Mouse (Mus musculus): Measurements from ENCODE around the gene Rassf1. TPM values are rescaled to one million over a fixed set of nuclear protein-coding genes. Genes with fewer than 3 reads are reported as not detected.

Rassf1 gene
- total RNA-seq, 1 experiment from 2014 or later, result 78.2 TPM

- no peak for ATAC-seq (ENCODE audit: extremely low read depth, insufficient number of reproducible peaks, low FRiP score, poor library complexity, severe bottlenecking)
Measured at GRCm38 (mm10) chr9:107575579-107576356, 24.4 kb downstream of the Rassf1 start.

DNA sequence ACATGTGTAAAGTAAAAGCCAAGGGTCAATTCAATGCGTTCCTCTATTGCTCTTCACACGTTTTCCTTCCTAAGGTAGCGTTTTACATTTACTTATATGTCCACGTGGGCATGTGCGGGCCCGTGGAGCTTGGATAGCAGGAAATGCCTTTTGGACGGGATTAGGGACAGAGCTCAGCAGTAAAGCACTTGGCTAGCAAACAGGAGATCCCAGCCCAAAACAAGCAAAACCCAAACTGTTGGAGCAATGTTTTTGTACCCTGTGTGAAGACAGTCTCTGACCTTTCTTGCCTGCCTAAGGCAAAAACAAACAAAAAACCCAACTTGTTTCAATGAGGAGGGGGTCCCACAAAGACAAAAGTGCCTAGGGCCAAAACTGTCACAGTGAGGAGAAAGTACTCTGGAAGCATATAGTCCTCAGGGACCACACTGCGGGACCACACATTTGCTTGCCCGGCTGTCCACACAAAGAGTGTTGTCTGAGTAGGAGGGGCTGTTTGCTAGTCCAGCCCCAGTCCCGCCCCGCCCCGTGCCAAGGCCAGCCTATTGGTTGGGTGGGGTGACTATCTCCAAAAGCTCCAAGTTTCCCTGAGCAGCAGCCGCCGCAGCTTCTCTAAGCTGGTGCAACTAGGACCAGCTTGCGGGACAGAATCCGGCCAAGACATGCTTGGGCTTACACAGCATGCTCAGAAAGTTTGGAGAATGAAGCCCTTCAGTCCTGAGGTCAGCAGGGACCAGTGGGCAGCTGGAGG is 25.2 kb downstream of the Rassf1 start, which contains the start of gene Hyal1:
Gene Hyal1 (plus strand): TSS at position 571 of the 751 bp plus-strand sequence.
- no peak for ATAC-seq (ENCODE audit: extremely low read depth, insufficient number of reproducible peaks, low FRiP score, poor library complexity, severe bottlenecking)

DNA sequence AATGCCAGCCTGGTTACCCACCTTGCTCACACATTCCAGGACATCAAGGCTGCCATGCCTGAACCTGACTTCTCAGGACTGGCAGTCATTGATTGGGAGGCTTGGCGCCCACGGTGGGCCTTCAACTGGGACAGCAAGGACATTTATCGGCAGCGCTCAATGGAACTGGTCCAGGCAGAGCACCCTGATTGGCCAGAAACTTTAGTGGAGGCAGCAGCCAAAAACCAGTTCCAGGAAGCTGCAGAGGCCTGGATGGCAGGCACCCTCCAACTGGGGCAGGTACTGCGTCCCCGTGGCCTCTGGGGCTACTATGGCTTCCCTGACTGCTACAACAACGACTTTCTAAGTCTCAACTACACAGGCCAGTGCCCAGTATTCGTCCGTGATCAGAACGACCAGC is 26.5 kb downstream of the Rassf1 start:
- ATAC-seq (ENCODE audit: extremely low read depth, insufficient number of reproducible peaks, low FRiP score, poor library complexity, severe bottlenecking), result no peak

DNA sequence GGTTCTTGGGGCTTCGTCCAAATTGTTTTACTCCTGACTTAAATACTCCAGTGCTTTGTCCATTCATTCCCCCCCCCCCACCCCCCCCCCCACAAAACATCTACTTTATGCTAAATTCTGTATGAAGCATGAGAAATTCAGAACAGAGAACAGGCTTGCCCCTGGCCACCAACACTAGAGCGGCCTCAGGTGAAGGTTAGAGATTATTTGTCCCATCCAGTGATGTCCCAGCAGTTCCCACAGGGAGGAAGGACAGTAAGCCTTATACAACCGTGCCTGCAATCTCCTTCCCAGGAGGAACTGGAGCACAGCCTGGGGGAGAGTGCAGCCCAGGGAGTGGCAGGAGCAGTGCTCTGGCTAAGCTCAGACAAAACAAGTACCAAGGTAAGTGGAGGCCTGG is 27.2 kb downstream of the Rassf1 start, which contains the start of gene Naa80:
Gene Naa80 (plus strand): TSS at position 301 of the 400 bp plus-strand sequence.
- ATAC-seq (ENCODE audit: extremely low read depth, insufficient number of reproducible peaks, low FRiP score, poor library complexity, severe bottlenecking), result no peak

DNA sequence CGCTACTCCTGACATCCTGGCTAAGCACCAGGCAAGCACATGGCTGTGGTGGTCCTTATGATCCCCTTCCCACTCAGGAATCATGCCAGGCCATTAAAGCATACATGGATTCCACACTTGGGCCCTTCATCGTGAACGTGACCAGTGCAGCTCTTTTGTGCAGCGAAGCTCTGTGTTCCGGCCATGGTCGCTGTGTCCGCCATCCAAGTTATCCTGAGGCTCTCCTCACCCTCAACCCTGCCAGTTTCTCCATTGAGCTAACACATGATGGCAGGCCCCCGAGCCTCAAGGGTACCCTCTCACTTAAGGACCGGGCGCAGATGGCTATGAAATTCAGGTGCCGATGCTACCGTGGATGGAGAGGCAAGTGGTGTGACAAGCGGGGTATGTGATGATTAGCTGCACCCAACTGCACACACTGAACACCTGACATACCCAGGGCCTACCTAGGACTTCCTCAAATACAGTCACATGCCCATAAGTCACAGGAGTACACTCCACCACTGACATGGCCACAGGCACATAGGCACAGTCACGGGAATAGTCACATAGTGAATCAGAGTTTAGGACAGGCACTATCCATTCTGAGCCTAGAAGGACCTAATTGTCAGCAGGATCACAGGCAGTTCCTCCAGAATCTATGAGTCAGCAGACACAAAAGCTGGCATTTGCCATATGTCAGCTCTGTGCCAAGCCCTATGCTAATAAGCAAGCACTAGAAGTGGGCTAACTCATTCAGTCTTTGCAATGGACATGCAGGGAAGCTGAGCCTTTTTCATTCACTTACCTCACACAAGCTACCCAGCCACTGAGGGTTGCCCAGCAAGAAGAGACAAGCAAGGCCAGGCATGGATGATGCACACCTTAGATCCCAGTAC is 27.9 kb downstream of the Rassf1 start:
- no peak for ATAC-seq (ENCODE audit: extremely low read depth, insufficient number of reproducible peaks, low FRiP score, poor library complexity, severe bottlenecking)

DNA sequence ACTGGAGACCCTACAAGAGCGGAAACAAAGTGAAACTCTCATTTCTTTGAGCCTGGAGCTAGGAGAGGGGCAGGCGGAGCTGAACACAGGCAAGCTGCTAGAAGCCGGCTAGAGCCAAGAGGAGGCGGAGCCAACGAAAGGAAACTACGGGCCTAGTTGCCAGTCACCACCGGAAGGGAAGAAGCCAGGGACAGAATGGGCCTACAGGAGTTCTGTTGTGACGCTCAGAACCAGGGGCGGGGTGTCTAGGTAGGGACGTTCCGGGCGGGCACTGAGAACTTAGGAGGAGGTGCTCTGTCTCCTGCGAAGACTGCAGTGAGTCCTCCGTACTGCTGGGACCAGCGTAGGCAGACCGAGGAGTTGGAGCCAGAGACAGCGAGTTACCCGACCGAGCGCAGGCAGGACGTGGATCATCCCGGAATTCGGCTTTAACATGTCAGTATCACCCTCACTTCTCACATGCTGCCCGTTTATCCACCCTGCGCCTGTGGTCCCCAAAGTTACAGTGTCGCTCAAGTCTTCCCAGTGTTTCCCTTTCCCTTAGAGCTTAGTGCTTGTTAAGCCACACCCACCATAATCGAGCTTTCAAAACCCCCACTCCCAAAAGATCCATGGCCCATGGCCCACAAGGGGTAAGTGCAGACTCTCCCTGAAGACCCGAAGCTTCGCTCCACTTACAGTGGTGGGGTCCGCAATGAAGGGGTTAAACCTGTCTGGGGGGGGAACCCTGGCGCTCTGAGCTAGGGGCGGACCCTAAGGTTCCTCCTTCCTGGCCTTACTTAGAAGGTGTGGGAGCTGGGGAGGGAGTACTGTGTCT is 29.4 kb downstream of the Rassf1 start, which contains the start of gene Hyal3:
Gene Hyal3 (plus strand): TSS at position 318 of the 817 bp plus-strand sequence.
- ATAC-seq (ENCODE audit: extremely low read depth, insufficient number of reproducible peaks, low FRiP score, poor library complexity, severe bottlenecking), result peak; percentile 83

DNA sequence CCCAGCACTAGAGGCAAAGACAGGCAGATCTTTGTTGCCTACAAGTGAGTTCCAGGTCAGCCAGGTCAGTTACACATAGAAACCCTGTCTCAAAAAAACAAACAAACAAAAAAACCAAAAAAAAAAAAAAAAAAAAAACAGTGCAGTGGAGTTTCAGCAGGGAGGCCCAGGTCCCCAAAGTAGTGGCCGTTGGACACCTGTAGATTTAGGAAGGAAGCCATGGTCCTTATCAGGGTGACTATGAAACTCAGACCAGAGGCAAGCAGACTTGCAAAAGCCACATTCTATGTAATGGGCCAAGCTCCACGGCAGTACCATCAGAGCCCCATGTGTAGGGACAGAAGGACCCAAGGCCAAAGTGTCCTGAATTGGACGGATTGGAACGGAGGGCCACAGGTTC is 30.2 kb downstream of the Rassf1 start:
- no peak for ATAC-seq (ENCODE audit: extremely low read depth, insufficient number of reproducible peaks, low FRiP score, poor library complexity, severe bottlenecking)

DNA sequence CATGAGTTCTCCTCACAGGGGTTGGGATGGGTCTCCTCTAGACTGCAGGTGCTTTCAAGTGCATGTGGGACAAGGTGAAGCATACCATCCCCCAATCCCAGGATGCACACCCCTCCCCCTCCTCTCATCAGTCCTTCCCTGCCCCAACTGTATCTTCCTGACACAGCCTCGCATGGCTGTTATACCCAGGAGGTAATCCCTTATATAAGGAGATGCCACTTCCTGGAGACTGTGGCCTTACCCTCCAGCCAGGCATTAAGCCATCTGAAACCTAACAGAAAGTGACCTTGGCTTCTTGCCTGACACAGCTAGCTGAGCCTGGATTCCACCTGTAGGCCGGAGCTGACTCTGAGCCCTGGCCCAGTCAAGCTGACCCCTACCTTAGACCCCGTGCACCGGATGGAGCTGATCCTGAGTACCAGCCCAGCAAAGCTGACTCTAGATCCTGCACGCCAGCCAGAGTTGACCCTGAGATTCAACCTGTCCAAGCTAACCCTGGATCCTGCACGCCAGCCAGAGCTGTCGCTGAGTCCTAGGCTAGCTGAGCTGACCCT is 31.2 kb downstream of the Rassf1 start:
- ATAC-seq (ENCODE audit: extremely low read depth, insufficient number of reproducible peaks, low FRiP score, poor library complexity, severe bottlenecking), result no peak

- ATAC-seq (ENCODE audit: extremely low read depth, insufficient number of reproducible peaks, low FRiP score, poor library complexity, severe bottlenecking), result no peak
Measured at GRCm38 (mm10) chr9:107583174-107583573, 31.8 kb downstream of the Rassf1 start.

GRCm38 (mm10) chr9:107586504-107586903 is 35.1 kb downstream of the Rassf1 start:
- no peak for ATAC-seq (ENCODE audit: extremely low read depth, insufficient number of reproducible peaks, low FRiP score, poor library complexity, severe bottlenecking)

DNA sequence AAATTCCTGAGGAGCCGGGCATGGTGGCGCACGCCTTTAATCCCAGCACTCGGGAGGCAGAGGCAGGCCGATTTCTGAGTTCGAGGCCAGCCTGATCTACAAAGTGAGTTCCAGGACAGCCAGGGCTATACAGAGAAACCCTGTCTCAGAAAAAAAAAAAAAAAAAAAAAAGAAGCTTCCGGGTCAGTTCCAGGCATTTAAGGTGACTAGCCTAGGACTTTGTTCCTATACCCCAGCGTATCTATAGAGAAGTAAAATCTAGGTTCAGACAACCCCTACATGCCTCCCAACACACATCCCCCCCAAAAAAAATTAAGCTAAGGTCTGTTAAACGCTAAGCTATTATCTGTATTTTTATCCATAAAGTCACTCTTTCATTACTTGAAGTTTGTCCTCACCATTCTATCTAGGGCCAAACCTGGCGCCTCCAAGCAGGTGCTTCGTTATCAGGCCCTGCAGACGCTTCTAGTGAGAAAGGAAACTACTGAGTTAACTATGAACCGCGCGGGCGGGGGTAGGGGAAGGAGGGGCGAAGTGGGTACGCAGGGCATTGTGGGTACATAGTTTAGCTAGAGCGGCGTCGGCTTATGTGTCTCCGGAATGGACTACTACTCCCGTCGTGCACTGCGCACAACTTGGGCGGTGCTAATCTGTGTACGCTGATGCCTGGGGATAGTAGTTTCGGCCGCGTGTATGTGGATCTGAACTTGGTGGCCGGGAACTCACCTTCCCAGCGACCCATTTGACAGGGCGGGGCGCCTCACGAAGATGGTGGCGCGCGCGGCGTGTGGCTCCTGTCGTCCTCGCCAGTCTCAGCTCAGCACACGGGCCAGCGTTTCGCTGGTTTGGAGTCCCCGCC is 35.8 kb downstream of the Rassf1 start, which contains the start of gene Ifrd2:
Gene Ifrd2 (plus strand): TSS at position 669 of the 859 bp plus-strand sequence.
- peak; percentile 96 for ATAC-seq (ENCODE audit: extremely low read depth, insufficient number of reproducible peaks, low FRiP score, poor library complexity, severe bottlenecking)

DNA sequence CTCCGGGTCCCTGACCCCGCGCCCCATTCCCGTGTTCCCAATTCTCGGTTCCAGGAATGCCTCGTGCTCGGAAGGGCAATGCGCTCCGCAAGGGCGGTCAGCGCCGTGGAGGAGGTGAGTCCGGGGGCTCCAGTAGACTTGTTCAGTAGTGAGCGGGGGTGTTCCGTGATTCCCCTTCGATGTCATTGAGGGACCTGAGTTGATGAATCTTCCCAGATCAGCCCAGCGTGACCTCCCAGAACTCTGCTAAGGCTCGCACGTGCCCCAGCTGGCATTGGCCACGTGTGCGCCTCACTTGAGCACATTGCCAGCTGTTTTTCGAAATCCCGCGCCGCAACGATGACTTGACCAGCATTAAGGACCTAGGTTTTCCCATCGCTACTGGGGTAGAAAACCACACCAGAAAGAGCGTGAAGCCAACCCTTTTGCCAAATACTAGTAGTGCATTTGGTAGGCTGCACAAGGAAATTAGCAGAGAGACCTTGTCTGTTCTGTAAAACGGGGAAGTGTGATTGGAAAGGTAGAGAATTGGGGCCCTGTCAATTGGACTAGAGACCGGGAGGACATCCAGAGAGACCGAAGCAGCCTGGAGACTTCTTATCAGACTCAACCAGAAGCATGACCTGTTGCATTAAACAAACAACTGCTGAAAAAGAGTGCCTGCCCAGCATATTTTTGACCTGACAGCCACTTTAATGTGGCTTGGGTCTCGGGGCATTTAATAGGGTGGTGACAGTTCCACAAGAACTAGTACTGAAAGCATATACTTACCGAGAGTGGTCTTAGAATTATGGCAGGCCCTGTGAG is 36.7 kb downstream of the Rassf1 start:
- ATAC-seq (ENCODE audit: extremely low read depth, insufficient number of reproducible peaks, low FRiP score, poor library complexity, severe bottlenecking), result no peak

DNA sequence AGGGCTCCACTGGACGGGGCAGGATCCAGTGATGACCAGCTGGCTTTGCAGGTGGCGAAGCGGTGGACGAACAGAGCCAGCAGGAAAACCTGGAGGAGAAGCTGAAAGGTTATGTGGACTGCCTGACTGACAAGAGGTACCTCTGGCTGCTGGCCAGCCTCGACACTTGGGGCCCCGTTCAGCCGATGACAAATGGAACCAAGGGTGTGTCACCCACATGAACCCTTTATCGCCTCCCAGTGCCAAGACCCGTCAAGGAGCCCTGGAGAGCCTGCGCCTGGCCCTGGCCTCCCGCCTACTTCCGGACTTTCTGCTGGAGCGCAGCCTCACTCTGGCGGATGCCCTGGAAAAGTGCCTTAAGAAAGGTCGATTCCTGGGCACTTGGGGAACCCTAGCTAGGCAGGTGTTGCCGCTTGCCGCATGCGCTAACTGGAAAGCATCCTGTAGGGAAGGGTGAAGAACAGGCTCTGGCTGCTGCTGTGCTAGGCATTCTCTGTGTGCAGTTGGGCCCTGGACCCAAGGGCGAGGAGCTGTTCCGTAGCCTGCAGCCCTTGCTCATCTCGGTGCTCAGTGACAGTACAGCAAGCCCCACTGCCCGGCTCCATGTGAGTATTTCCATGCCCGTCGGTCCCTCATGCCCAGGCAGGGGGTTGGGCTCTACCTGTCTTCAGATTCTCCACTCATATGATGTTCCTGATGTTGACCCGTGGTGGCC is 38.9 kb downstream of the Rassf1 start:
- no peak for ATAC-seq (ENCODE audit: extremely low read depth, insufficient number of reproducible peaks, low FRiP score, poor library complexity, severe bottlenecking)

DNA sequence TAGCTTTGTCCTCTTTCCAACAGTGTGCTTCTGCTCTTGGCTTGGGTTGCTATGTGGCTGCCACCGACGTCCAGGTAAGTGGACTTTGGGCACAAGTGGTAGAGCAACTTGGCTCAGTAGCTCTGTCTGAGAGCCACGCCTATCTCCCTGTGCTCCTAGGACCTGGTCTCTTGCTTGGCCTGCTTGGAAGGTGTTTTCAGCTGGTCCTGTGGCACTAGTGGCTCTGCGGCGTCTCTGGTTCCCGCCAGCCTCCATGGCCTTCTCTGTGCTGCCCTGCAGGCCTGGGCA is 39.4 kb downstream of the Rassf1 start:
- no peak for ATAC-seq (ENCODE audit: extremely low read depth, insufficient number of reproducible peaks, low FRiP score, poor library complexity, severe bottlenecking)

- ATAC-seq (ENCODE audit: extremely low read depth, insufficient number of reproducible peaks, low FRiP score, poor library complexity, severe bottlenecking), result no peak
Measured at GRCm38 (mm10) chr9:107593101-107593976, 42.0 kb downstream of the Rassf1 start.
